Mouse (Mus musculus) cerebellum, adult (tissue): ENCODE data around the gene L2hgdh.

Source experiments
- ATAC-seq: cut with Nextera tagmentation; 2 replicates; pipeline ENCODE4 v1.9.2; 2017; ENCODE audit warnings: mild to moderate bottlenecking, moderate library complexity, mixed read lengths; ENCODE audit not compliant: insufficient number of reproducible peaks, low FRiP score, low TSS enrichment

Gene L2hgdh

DNA sequence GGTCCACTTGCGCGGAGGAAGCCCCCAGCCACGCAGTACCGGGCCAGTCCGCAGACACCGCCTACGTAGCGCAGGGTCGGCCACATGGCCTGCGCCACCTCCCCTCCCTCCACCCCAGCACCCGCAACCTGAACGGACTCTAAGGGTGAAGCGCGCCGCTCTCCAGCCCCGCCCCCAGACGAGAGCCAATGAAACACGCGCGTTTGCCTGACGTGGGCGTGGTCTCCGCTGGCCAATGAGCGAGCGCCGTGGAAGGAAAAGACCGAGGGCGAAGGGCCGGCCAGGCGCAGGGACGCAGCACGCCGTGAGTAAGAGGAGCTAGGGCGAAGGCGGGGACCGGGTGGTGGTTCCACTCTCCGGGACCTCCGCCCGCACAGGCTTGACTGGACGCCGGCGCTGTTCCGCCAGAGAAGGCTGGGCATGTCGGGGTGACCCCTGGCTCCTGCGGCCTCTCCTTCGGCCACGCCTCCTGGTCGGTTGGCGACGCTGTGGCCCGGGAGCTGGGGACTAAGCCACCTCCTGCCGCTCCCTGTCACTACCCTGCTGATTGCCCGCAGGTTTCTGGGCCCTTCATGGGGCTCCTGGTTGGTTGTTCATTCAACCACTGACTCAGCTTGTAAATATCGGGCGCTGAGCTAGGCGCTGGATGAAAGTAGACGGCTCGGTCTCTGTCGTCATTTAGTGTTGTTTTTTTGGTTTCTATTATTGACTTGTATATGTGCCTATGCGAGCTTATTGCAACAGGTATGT is at the start of gene L2hgdh, which contains the start of gene Atp5s:
TSS of gene L2hgdh (minus strand) at position 163 of the 750 bp plus-strand sequence.
TSS of gene Atp5s (plus strand) at position 240 of the 750 bp plus-strand sequence.
- ATAC-seq = peak; percentile 95

- no peak for ATAC-seq
These were observed 44.2 kb upstream of the L2hgdh start for GRCm38 (mm10) chr12:69768841-69769240.

DNA sequence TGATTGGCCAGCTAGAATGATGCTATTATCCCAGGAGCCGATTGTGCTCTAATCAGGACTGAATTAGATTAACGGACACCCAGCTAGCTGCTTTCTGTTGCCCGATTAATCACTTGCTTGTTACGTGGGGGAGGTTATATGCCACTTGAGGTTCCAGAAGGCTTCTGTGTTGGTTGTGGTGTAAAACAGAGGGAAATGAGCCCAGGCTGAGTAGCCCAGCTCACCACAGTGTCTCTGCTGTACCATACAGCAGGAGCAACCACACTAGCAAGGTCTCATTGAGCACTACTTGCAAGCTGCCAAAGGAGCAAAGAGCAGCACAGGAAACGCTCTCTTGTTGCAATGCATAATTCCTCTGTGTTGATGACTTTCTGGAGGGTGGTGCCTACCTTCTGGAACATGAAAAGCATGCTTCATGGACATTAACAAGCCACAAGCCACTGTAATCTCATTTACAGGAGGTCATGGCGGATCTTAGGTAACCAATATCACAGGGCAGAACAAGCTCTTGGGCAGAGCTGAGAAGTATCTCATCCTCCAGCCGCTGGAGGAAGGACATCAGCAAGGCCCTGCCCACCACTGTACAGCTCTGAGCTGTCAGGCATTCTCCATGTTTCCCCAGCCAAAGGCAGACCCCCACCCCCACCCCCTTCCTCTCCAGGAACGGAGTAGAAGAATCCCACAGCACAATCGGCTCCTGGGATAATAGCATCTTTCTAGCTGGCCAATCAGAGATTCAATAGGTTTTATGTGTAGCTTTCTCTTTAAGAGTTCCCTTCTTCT is 43.0 kb upstream of the L2hgdh start:
- no peak for ATAC-seq

- no peak for ATAC-seq
These were observed 41.7 kb upstream of the L2hgdh start for GRCm38 (mm10) chr12:69766185-69766904.

DNA sequence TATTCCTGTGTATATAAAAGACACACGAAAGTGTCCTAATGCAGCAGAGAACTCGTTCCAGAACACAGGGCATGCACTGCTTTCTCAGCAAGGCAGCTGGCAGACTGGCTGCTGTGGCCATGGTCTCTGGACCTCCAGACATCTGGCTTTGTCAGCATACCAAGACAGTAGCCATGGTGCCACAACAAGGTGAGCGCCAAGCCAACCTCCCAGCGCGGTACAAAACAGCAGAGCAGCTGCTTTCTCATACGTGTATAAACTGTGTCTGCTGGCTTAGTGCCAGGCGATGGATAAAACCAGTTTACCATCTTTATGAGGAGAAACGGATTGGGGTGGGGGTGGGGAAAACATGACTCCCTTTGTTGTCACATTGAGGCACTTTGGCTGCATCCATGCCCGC is 40.9 kb upstream of the L2hgdh start:
- ATAC-seq = no peak

GRCm38 (mm10) chr12:69761603-69762002 is 36.9 kb upstream of the L2hgdh start:
- no peak for ATAC-seq

- no peak for ATAC-seq
These were observed 36.2 kb upstream of the L2hgdh start for GRCm38 (mm10) chr12:69760743-69761406.

DNA sequence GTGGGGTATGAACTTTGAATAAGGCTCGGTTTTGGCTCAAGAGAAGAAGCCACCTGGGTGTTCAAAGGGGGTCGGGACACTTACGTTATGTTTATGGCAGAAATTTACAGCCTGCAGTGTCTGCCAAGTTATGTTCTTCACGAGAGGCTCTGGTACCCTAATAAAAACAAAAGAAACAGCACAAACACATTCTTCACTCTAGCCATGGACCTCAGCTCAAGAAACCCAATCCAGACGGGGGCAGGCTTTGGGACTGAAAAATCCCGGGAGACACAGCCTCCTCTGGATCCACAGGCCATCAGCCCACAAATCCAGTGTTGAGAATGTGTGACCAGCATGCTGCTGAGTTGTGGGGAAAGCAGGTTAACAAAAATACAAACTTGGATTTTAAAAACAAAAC is 35.3 kb upstream of the L2hgdh start:
- ATAC-seq = no peak

- ATAC-seq = no peak
These were observed 34.7 kb upstream of the L2hgdh start for GRCm38 (mm10) chr12:69759267-69759885.

DNA sequence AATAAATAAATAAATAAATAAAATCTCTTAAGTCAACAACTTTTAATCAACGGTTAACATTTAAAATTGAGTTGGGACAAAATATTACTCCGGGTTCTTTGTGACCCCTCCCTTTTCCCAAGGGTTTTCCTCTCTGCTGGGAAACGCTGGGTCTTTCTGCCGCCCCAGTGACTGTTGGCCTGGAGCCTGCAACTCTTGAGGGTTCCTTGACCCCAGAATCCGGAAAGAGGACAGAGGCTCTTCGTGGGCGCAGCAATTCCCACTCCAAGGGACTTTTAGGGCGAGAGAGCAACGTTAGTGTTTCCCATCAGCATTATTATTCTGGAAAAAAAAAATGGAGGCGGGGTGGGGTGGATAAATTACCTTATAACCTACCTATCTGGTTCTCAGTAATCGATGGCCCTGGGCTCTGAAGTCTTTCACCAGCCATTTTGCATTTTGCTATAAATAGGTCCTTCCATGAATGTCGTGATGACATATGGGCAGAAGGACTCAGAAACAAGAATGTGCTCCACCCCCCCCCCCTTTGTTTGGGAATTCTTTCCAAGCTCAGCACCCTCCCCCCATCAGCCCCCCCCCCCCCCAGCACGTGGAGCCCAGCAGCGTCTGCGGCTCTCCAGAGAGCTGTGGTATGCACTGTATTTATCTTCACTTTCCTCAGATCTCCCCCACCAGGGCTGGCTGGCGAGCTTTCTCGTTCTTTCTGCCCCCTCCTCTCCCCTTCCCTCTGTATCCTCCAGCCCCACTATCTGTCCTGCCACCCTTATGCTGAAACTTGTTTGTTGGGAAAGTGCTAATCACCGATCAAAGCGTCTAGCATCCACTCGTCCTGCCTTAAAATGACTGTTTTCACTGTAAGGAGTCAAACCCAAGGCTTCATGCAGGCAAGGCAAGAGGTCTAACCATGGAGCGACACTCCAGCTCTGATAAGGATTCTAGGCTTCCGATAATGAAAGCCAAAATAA is 33.8 kb upstream of the L2hgdh start:
- ATAC-seq = no peak

DNA sequence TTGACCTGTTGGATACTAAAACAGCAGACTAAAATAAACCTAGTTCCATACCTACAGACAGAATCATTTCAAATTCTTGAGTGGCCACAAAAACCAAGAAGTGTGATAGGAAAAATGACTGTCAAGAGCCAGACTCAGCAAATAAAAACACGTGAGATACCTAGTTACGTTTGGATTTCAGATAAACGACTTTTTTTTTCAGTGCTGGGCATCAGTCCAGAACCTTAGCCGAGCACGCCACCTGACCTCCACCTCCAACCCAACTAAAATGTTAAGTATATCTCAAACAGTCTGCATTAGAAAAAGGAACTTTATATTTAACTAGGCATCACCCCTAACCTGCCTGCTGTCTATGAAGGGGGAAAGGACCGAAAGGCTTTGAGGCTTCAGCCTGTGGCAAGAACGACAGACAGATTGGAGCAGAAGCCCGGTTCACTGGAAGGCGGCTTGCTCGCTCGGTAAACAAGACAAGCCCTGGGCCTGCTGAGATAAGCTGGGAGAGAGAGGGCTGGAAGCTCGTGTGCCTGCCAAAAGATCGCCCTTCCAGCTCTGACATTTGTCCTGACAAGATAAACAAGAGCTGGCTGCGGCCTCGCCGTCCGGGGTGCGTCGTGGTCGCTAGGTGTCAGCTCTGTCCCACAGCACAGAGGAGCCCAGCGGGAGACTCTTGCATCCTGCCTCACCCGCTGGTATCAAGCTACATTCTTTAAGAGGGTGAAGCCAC is 32.9 kb upstream of the L2hgdh start:
- peak; percentile 89 for ATAC-seq

- ATAC-seq = no peak
These were observed 31.3 kb upstream of the L2hgdh start for GRCm38 (mm10) chr12:69756015-69756414.

GRCm38 (mm10) chr12:69753936-69754335 is 29.3 kb upstream of the L2hgdh start:
- no peak for ATAC-seq

DNA sequence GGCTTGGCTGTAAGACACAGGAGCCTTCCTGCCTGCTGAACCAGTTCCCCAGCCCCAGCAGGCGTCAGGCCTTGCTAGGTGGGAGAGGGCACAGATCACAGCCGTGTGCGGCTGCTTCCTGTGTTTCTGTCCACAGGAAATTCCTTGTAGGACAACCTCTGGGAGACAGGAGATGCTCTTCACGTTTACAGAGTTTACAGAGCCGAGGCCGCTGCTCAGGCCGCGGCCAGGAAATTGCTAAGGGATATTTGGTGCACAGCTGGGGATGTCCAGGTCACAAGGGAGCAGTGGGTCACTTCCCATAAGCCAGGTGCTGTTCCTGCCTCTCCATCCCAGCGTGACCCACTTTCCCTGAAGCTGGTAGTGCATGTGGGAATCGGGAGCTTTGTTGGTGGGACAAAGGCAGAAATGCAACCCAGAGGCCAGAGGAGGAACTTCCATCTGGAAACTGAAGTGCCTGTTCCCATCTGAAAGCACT is 27.2 kb upstream of the L2hgdh start:
- ATAC-seq = no peak

DNA sequence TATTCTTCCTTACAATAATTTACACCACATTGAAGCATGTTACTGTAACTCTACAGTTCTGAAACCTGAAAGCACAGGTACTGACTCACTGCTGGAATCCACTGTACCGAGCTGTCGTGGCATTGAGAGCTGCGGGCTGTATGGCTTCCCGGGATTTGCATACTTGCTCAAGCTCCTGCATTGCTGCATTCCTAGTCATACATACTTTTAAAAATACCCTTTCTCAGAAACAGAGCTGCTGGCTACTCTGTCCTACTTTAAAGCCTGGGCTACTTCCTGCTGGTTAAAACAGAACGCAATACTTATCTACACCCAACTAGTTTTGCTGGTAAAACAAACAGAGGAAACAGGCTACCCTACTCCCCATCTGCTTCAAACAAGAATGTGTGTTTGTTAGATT is 19.5 kb upstream of the L2hgdh start:
- no peak for ATAC-seq

DNA sequence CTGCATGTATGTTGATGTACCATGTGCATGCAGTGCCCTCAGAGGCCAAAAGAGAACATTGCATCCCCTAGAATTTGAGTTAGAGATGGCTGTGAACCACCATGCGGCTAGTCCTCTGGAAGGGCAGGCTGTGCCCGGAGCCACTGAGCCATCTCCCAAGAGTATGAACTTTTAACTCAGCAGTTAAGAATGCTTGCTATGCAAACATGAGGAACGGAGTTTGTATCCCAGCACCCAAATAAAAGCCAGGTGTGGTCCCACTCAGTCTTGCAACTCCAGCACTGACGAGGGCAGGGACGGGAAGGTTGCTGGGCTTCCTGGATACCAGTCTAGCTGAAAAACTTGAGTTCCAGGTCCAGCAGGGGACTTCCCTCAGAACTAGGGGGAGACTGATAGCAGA is 17.3 kb upstream of the L2hgdh start:
- no peak for ATAC-seq

DNA sequence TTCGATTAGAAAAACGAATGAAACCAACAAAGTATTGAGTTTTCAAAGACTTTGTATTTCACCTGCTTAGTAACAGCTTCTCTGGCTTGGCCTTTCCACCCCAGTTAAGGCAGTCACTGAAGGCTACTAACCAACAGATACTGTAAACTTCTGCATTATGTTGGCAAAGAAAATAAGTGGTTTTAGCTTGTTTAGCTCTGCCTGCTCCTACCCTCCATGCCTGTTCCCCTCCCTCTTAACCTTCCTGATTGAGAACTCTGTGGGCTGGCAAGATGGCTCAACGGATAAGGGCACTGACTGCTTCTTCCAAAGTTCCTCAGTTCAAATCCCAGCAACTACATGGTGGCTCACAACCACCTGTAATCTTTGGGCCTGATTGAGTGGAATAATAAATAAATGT is 9.2 kb upstream of the L2hgdh start:
- no peak for ATAC-seq

GRCm38 (mm10) chr12:69733518-69733917 is 8.8 kb upstream of the L2hgdh start:
- ATAC-seq = no peak
